Mouse (Mus musculus) neural tube, embryonic 11.5 days (tissue): ENCODE results near the gene Tmem136. TPM values are rescaled to one million over a fixed set of nuclear protein-coding genes. Genes with fewer than 3 reads are reported as not detected.

Experiments used
- ATAC-seq: fragments of 200-750 bp; cut with Nextera tagmentation; 2 replicates; pipeline ENCODE4 v1.8.0; 2017; ENCODE audit warnings: moderate number of reproducible peaks, mild to moderate bottlenecking, moderate TSS enrichment, moderate library complexity; ENCODE audit not compliant: insufficient read depth, low FRiP score, low TSS enrichment
- DNase-seq: peaks from one replicate; pipeline ENCODE4 v3.0.0-alpha.2; 2015; ENCODE audit warnings: low spot score
- H3K27ac ChIP-seq: fragments of 300-500 bp; sonication (generic); 2 replicates; pipeline ENCODE4 v1.5.1; 2014; ENCODE audit warnings: low read depth, mild to moderate bottlenecking, low read length
- H3K27me3 ChIP-seq: fragments of 300-500 bp; sonication (generic); 2 replicates; pipeline ENCODE4 v1.6.1; 2014; ENCODE audit warnings: mild to moderate bottlenecking, low read length, mixed read lengths; ENCODE audit not compliant: control insufficient read depth, insufficient read depth
- H3K36me3 ChIP-seq: fragments of 300-500 bp; sonication (generic); 2 replicates; pipeline ENCODE4 v1.6.1; 2014; ENCODE audit warnings: mild to moderate bottlenecking, low read length, moderate library complexity, mixed read lengths; ENCODE audit not compliant: control insufficient read depth, insufficient read depth
- H3K4me1 ChIP-seq: fragments of 300-500 bp; sonication (generic); 2 replicates; pipeline ENCODE4 v1.6.1; 2014; ENCODE audit warnings: low read length, mixed read lengths; ENCODE audit not compliant: control insufficient read depth, insufficient read depth
- H3K4me2 ChIP-seq: fragments of 300-500 bp; sonication (generic); 2 replicates; pipeline ENCODE4 v1.6.1; 2014; ENCODE audit warnings: low read depth, mild to moderate bottlenecking, moderate library complexity
- H3K4me3 ChIP-seq: fragments of 300-500 bp; sonication (generic); 2 replicates; pipeline ENCODE4 v1.5.1; 2014; ENCODE audit warnings: low read depth, low read length
- H3K9ac ChIP-seq: fragments of 300-500 bp; sonication (generic); 2 replicates; pipeline ENCODE4 v1.6.1; 2014; ENCODE audit warnings: mild to moderate bottlenecking, low read length
- H3K9me3 ChIP-seq: fragments of 300-500 bp; sonication (generic); 2 replicates; pipeline ENCODE4 v1.6.1; 2016; ENCODE audit warnings: low read length; ENCODE audit not compliant: control insufficient read depth
- WGBS: fragments of 180-500 bp; shearing (Covaris S2); extraction: QIAGEN DNeasy Blood & Tissue Kit; methylation state at CpG from one replicate; pipeline ENCODE4 v1.1.7; 2014; 5-methylcytosine and 5-hydroxymethylcytosine counted together
- polyA plus RNA-seq: library from polyadenylated mRNA; unstranded; fragments of >200 nt; fragmentation: Nextera tagmentation; extraction: Ambion mirVana; gene quantifications from 2 replicates; pipeline ENCODE4 v1.2.1, GENCODE M21; 2014

Tmem136 gene
- polyA plus RNA-seq, 1 experiment from 2014 or later, result 16.2 TPM

- WGBS, result 93% methylated on average over 1 of the region's 1 CpGs
- Histone ChIP-seq H3K9ac (no peak overlapping the region), H3K9me3 (no peaks in the 10 kb centered on the region), H3K4me3 (no peak overlapping the region), H3K4me2 (no peak overlapping the region), H3K27ac (no peak overlapping the region), H3K27me3 (no peaks in the 10 kb centered on the region), H3K4me1 (peaks cover 3% of the 10 kb centered on the region; the same call in 1 of the 2 replicates), H3K36me3 (no peaks in the 10 kb centered on the region)
- ATAC-seq (no peak), DNase-seq (no peak)
Measured at GRCm38 (mm10) chr9:43074611-43075010, 41.8 kb downstream of the Tmem136 start.

- Histone ChIP-seq H3K27me3 (no peaks in the 10 kb centered on the region), H3K9me3 (no peaks in the 10 kb centered on the region), H3K36me3 (no peaks in the 10 kb centered on the region), H3K9ac (no peak overlapping the region), H3K27ac (no peak overlapping the region), H3K4me1 (peaks cover 3% of the 10 kb centered on the region; the same call in 1 of the 2 replicates), H3K4me2 (no peak overlapping the region), H3K4me3 (no peak overlapping the region)
- ATAC-seq (no peak), DNase-seq (no peak)
- WGBS, result 68% methylated on average over 2 of the region's 2 CpGs
Measured at GRCm38 (mm10) chr9:43071741-43072140, 44.6 kb downstream of the Tmem136 start.

GRCm38 (mm10) chr9:43071176-43071575, 45.2 kb downstream of the Tmem136 start:
- Histone ChIP-seq H3K4me1 (peaks cover 3% of the 10 kb centered on the region; the same call in 1 of the 2 replicates), H3K4me2 (no peak overlapping the region), H3K4me3 (no peak overlapping the region), H3K9me3 (no peaks in the 10 kb centered on the region), H3K9ac (no peak overlapping the region), H3K36me3 (no peaks in the 10 kb centered on the region), H3K27ac (no peak overlapping the region), H3K27me3 (no peaks in the 10 kb centered on the region)
- ATAC-seq (no peak), DNase-seq (no peak)
- 29% methylated on average over 4 of the region's 4 CpGs for WGBS

DNA sequence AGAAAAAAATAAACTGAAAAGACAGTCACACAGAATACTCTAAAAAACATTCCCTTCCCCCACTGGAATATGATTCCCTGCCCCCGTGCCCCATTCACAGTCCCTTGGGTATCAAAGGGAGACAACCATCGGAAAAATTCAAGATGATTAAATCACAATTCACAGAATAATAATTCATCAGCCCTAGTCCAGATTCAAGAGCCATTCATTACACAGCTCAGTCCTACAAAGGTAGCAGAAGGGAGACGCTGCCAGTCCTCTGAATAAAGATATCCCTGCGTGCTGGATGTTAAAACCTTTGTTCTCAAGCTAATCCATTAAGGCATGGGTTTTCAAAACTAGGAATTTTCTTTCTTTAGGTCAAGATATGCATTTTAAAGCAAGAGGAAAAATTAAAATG, 45.8 kb downstream of the Tmem136 start:
- Histone ChIP-seq H3K4me2 (no peak overlapping the region), H3K36me3 (no peaks in the 10 kb centered on the region), H3K27ac (no peak overlapping the region), H3K27me3 (no peaks in the 10 kb centered on the region), H3K9me3 (no peaks in the 10 kb centered on the region), H3K4me3 (0 out of 2 replicates have a peak overlapping the region, but pooled peaks have one; percentile 6), H3K9ac (0 out of 2 replicates have a peak overlapping the region, but pooled peaks have one; percentile 15), H3K4me1 (peaks cover 3% of the 10 kb centered on the region; the same call in 1 of the 2 replicates)
- no peak for ATAC-seq
- no peak for DNase-seq
- WGBS, result 55% methylated on average over 4 of the region's 4 CpGs

DNA sequence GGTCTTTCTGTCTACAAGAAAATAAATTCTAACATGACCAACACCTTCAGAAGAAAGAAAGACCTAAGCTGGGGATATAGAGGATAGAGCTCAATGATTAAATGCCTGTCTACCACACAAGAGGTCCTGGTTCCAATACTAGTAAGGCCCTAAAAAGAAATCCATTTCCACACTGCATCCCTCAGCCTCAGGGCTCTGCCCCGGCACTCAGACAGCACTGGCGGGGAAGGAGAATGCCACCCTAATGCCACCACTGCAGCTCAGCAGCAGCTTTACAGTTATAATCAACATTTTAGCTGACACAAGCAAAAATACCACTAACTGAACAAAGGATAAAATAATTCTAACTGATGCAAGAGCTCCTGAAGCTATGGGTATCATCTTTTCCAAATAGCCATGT, 46.2 kb downstream of the Tmem136 start:
- no peaks in the 10 kb centered on the region for H3K9me3 ChIP-seq
- ATAC-seq (no peak), DNase-seq (no peak)
- WGBS, result 56% methylated on average over 2 of the region's 2 CpGs
- 0 out of 2 replicates have a peak overlapping the region, but pooled peaks have one; percentile 19 for H3K9ac ChIP-seq
- peaks cover 3% of the 10 kb centered on the region; the same call in 1 of the 2 replicates for H3K4me1 ChIP-seq
- no peaks in the 10 kb centered on the region for H3K36me3 ChIP-seq
- H3K27me3 ChIP-seq, result no peaks in the 10 kb centered on the region
- H3K4me3 ChIP-seq, result peak overlapping the region; percentile 6; the same call in 1 of the 2 replicates
- H3K27ac ChIP-seq, result no peak overlapping the region
- no peak overlapping the region for H3K4me2 ChIP-seq

DNA sequence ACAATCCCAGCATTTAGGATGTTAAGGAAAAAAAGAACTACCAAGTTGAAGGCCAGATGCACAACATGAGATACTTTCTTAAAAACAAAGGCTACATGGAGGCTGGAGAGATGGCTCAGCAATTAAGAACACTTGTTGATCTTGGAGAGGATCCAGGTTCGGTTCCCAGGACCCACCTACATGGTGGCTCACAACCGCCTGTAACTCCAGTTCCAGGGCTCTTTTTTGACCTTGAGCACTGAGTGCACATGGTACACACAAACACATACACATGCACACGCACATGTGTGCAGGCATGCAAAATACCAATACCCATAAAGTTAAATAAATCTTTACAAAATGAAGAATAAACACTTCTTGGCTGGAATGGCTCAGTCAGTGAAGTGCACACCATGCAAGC, 48.5 kb downstream of the Tmem136 start:
- WGBS, result 86% methylated on average over 3 of the region's 3 CpGs

DNA sequence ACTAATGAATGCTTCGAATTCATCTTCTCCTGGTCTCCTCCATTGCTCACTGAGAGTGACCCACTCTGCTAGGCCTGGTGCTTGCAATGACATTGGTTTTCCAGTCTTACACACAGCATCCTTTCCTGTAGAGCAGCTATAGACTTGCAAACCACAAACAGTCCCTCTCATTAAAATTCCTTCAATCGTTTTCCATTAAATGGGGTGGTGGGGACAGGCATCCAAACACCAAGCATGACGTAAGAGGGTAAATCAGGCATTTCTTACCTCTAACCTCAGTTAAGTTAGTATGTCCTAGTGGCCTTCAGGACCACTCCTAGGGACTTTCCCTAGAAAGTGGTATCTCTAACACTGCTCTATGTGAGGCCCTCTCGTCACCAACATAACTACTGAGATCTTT, 51.1 kb downstream of the Tmem136 start:
- H3K4me2 ChIP-seq, result no peak overlapping the region
- H3K9ac ChIP-seq, result no peak overlapping the region
- ATAC-seq (no peak), DNase-seq (no peak)
- H3K36me3 ChIP-seq, result no peaks in the 10 kb centered on the region
- H3K27me3 ChIP-seq, result no peaks in the 10 kb centered on the region
- no peak overlapping the region for H3K27ac ChIP-seq
- no peak overlapping the region for H3K4me3 ChIP-seq
- no peaks in the 10 kb centered on the region for H3K9me3 ChIP-seq
- WGBS, result 85% methylated on average over 4 of the region's 4 CpGs
- peaks cover 2% of the 10 kb centered on the region; the same call in 1 of the 2 replicates for H3K4me1 ChIP-seq

More for the DNA sequence above, 48.5 kb downstream of the Tmem136 start:
- Histone ChIP-seq H3K4me1 (peaks cover 3% of the 10 kb centered on the region; the same call in 1 of the 2 replicates), H3K4me2 (no peak overlapping the region), H3K4me3 (no peak overlapping the region), H3K9me3 (no peaks in the 10 kb centered on the region), H3K9ac (no peak overlapping the region), H3K27me3 (no peaks in the 10 kb centered on the region), H3K36me3 (no peaks in the 10 kb centered on the region), H3K27ac (no peak overlapping the region)
- DNase-seq (no peak), ATAC-seq (no peak)

DNA sequence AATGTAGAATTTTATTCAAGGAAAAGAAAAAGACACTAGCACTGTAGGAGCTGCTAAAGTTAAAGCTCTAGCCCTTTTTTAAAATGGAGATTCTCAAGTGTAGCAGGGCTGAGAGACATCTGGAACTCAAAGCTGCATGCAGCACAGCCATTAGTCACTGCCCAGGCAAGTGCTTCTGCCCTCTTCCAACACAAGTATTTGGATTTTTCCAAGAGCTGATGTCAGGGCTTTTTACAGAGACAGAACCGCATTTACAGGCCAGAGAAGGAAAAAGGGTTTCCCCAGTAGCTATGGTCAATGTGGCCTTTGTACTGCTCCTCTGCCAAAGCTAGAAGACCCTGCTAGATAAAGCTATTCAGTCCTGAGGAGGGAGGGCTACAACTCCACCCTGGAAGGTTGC, 54.8 kb downstream of the Tmem136 start:
- Histone ChIP-seq H3K27me3 (no peaks in the 10 kb centered on the region), H3K27ac (no peak overlapping the region), H3K4me1 (no peaks in the 10 kb centered on the region), H3K4me2 (no peak overlapping the region), H3K4me3 (no peak overlapping the region), H3K9ac (no peak overlapping the region), H3K9me3 (no peaks in the 10 kb centered on the region), H3K36me3 (no peaks in the 10 kb centered on the region)
- WGBS, result 68% methylated on average over 1 of the region's 1 CpGs
- no peak for DNase-seq
- no peak for ATAC-seq
